Mouse (Mus musculus) adrenal gland, postnatal 4 days (tissue): Measurements from ENCODE around the gene Myo18b. TPM values are rescaled to one million over a fixed set of nuclear protein-coding genes. Genes with fewer than 3 reads are reported as not detected.

ENCODE experiments used
- DNase-seq, 2 experiments: peaks; one replicate each; pipeline ENCODE4 v3.0.0; 2021 to 2022; ENCODE audit warnings: low spot score in 2 of 2, mixed read lengths in 2 of 2
- long read RNA-seq, 2 experiments: library from polyadenylated mRNA; stranded (forward); transcript quantifications; one replicate each; pipeline ENCODE4 v2.0.0; 2021
- total RNA-seq, 2 experiments: library from RNA; stranded (reverse); gene quantifications; 2 replicates each; pipeline ENCODE4 v1.2.3; 2021

Gene Myo18b
- 1 to 10 TPM; 2.4 to 6.6 TPM for total RNA-seq
- long read RNA-seq, experiment 1, partial matches to known transcripts = 3 of 3 reads
- long read RNA-seq, experiment 1, other reads (novel, unspliced or antisense) = 0 of 3 reads
- long read RNA-seq, experiment 2, partial matches to known transcripts = 1 of 3 reads
- long read RNA-seq, experiment 2, other reads (novel, unspliced or antisense) = 2 of 3 reads

DNA sequence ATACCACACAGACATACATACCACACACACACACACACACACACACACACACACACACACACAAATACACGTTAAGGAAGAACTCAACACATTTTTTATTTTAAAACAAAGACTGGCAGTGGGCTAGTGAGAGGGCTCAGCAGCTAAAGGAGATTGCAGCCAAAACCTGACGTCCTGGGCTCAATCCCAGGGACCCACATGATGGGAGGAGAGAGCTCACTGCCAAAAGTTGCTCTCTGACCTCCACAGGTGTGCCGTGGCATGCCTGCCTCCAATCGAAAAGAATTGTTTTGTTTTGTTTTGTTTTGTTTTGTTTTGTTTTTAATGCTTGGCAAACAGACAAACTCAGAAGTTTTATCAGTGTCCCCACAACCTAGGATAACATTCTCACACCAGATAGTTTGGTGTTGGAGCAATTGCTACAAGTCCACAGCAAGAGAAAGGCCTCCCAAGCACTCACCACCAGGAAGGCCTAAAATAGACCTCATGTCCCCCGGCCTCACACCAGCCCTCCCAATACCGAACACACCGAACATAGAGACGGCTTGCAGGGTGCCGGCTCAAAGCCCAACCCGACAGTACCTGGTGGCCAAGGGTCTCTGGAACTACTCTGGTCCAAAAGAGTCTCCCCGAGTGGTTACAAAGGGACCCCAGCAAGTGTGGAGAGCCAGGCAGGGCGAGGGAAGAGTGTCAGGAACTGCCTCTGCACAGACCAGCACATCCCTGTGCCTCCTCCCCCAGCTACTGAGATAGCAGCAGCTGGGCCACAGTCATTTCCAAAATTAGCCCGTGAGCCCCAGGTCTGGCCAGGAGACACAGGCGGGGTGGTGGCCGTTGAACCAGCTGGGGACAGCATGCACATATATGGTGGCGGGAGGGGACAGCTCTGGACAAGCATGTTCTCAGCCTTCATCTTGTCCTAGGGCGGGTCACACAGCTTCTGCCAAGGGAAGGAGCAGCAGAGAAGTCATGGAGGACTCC lies at the start of gene Myo18b:
Myo18b (minus strand) TSS at position 689 of the 981 bp plus-strand sequence.
- no peak for DNase-seq

GRCm38 (mm10) chr5:112945925-112946324 lies 49.8 kb upstream of the Myo18b start:
- no peak for DNase-seq

GRCm38 (mm10) chr5:112942244-112942643 lies 46.1 kb upstream of the Myo18b start:
- no peak for DNase-seq

- DNase-seq = no peak
These were observed 44.8 kb upstream of the Myo18b start for GRCm38 (mm10) chr5:112941001-112941400.

DNA sequence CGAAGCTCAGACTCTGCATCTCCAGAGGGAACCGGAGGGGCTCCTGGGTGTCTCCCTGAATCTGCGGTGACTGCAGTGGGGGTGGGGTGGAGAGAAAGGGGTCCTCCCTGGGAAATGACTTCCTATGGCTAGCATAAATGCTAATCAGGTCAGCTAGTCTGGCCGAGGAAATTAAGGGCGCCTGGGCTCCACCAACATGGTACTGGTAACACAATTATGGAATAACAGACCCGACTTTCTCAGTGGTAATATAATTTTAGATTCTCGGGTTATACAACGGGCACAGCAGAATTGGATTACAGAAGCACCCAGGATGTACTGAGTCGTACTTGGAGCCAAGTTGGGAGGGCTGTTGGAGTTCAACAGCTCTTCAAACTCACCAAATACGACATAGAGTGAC lies 40.5 kb upstream of the Myo18b start:
- DNase-seq = no peak

GRCm38 (mm10) chr5:112935436-112935835 lies 39.3 kb upstream of the Myo18b start:
- DNase-seq = no peak

DNA sequence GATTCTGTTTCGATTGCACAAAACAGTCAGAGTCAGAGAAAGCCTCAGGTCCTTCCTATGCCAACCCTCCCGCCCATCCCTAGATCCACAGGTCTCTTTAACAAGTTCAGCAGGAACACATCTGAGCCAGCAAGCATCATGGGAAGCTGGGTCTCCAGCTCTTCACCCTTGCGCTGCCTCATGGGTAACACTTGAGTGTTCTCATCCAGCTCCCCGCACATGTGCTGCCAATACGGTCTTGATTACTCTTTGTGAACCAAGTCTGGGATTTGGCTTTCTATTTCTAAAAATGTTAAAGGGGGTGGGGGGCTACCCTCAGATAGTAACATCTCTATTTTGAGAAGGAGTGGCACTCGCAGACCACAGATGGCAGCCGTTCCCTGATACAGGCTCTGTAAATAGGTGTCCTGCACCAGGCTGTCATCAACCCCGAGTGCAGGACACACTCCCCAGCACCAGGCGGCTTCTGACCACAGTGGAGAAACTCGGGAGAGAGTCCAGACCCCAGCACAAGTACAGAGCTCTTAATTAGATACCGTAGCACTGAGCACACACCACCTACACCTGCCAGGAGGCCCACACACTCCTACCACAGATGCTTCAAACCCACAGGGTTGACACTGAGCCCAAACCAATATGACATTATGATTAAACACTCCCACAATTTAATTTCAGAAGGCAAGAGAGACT lies 36.9 kb upstream of the Myo18b start:
- DNase-seq = no peak

GRCm38 (mm10) chr5:112931901-112932300 lies 35.7 kb upstream of the Myo18b start:
- no peak for DNase-seq

GRCm38 (mm10) chr5:112928201-112928881 lies 32.2 kb upstream of the Myo18b start:
- DNase-seq = no peak

DNA sequence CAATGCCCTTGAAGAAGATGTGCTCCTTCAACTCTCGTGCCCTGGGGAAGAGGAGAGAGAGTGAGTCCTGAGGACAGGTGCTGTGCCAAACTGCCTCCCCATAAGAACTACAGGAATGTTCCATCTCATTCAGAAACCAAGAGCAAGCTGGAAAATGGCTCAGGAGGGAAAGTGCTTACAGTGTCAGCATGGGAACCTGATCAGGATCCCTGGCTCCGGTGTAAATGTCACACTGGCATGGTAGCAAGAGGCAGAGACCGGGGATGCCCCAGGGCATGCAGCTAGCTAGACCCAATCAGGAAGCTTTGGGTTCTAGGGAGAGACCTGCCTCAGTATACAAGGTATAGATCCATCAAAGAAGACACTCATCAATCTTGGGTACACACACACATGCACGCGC lies 29.3 kb upstream of the Myo18b start:
- DNase-seq = no peak

GRCm38 (mm10) chr5:112924806-112925205 lies 28.6 kb upstream of the Myo18b start:
- DNase-seq = no peak

GRCm38 (mm10) chr5:112923841-112924240 lies 27.7 kb upstream of the Myo18b start:
- DNase-seq = no peak

GRCm38 (mm10) chr5:112921914-112922313 lies 25.8 kb upstream of the Myo18b start:
- DNase-seq = no peak

GRCm38 (mm10) chr5:112910381-112910780 lies 14.2 kb upstream of the Myo18b start:
- no peak for DNase-seq

- DNase-seq = no peak
These were observed 12.0 kb upstream of the Myo18b start for GRCm38 (mm10) chr5:112908169-112908614.

DNA sequence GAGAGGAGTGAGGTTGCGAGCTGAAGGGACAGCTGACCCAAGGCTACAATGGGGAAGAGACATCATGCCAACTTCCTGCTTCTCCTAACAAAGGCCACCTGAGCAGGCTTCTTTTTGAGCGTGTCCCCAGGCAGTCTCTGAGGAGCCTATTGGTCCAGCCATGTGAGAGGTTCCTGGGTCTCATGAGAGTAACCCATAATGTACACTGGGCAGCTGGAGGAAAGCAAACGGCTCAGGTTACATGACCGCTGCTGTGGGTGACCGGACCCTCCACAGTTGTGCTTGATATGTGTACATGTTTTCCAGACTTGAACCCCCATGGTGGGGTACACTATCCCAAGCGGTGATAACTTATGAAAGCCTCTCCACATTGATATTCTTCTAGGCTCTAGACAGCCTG lies 11.3 kb upstream of the Myo18b start:
- DNase-seq = no peak

- no peak for DNase-seq
These were observed 2.6 kb downstream of the Myo18b start for GRCm38 (mm10) chr5:112893462-112894060.

- no peak for DNase-seq
These were observed 3.8 kb downstream of the Myo18b start for GRCm38 (mm10) chr5:112892411-112892810.

- DNase-seq = no peak
These were observed 7.5 kb downstream of the Myo18b start for GRCm38 (mm10) chr5:112888651-112889050.

- peak in 1 of 2 experiments; percentile 18 for DNase-seq
These were observed 9.3 kb downstream of the Myo18b start for GRCm38 (mm10) chr5:112886687-112887491.
